Mouse (Mus musculus): ENCODE measurements at regions not wholly inside any gene's neighbourhood (a gene's known extent, or its start where the extent isn't known, plus 50 kb on each side); places are given as distances from the start of the nearest gene placed in this dataset.

DNA sequence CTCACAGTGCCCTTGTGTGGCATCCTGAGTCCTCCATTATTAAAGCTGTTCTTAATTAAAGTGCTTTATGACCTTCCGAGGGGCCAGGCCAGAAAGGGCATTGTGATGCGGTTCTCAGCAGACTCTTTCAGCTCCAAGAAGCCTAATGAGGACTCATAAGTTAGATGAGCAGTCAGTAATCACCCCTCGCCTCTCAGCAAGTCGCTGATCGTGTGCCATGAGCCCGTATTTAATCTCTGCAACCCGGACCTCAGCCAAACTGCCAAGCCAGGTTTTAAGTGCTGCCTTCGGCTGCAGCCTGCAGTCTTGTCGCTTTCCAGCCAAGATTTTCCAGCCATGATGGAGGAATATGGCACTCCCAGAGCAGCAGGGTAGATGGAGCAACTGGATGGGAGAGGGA lies 56.1 kb upstream of the Rbfox1 start:
- DNase-seq (ENCODE audit: low spot score in 2 of 2): no peak

- no peak for DNase-seq (ENCODE audit: low spot score in 2 of 2)
Measured at GRCm38 (mm10) chr16:5823316-5823715, 61.8 kb upstream of the Rbfox1 start.

DNA sequence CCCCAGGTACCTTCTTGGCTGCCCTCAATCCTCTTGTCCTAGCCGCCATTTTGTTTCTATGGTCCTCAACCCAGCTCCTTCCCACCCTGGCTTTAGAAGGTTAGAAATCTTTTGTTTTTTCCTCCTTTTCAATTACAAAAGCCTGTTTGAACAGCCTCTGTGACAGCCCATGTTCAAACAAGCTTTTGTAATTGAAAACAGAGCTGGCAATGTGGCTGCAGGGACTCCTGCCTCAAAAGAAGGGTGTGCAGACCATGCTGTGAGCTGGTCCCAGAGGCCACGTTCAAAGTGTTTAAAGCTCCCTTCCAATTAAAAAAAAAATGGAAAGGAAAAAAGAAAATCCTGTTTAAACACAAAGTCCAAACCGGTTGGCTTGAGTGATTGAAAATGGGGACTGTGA lies 68.0 kb upstream of the Rbfox1 start:
- no peak for DNase-seq (ENCODE audit: low spot score in 2 of 2)

GRCm38 (mm10) chr16:5812245-5812820 lies 72.8 kb upstream of the Rbfox1 start:
- DNase-seq (ENCODE audit: low spot score in 2 of 2): no peak

DNA sequence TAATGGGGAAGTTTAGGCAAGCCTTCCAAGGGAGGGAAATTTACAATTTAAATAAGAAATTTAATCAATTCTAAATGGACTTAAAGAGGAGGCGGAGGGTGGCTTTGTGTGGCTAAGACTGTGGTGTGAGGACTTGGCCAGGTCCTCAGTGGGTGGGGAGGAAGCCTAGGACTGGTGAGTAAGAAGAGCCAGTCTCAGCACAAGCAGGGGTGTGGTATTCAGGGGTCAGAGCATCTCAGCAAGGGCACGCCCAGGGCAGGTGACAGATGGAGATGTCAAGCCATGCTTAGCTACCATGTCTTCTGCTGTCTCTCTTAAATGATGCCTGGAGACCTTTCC lies 73.5 kb upstream of the Rbfox1 start:
- no peak for DNase-seq (ENCODE audit: low spot score in 2 of 2)

DNA sequence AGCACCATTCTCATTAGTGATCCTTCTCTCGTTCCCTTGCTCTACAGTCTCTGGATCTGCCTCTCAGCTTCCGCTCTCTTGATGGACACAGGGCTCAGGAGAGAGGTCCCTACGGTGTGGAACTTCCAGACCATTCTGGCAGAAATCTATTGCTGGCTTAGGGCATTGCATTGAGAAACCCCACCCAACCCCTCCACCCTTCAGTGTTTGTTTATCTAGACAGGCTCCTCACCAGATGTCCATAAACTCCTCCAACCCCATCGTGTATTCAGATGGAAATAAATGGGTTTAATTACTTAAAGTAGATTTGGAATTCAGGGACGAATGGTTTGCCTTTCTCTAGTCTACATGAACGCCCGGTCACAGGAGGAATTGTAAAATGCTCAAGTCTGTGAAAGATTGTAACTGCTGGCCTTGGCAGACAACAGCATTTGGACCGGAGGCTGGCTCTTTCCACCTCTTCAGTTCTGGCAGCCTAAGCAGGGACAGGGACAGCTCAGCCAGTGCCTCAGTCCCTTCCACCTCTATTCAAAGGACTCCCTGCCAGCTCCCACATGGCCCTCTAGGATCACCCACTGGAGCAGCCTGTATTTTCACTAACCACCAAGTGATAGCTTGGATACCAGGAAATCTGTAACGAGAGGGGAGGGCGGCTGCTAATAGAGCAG lies 74.0 kb upstream of the Rbfox1 start:
- DNase-seq (ENCODE audit: low spot score in 2 of 2): no peak

DNA sequence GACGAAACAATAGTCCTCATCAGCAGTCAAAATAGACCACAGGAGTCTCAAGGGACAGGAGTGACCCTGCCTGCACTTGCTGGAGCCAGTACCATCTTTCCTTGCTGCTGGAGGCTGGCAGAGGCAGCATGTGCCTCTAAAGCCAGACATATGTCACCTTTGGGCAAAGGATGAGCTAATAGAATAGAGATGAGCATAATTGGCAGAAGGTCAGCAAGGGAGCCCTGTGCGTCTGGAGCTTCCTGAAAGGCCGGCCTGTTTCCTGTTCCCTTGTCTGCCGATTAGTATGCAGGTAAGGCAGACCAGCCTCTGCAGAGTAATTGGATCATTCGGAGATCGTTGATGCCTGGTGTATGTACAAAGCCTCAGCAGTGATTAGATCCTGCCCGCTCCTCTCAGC lies 87.0 kb upstream of the Rbfox1 start:
- DNase-seq (ENCODE audit: low spot score in 2 of 2): no peak

GRCm38 (mm10) chr16:5792216-5792615 lies 92.9 kb upstream of the Rbfox1 start:
- DNase-seq (ENCODE audit: low spot score in 2 of 2): no peak

DNA sequence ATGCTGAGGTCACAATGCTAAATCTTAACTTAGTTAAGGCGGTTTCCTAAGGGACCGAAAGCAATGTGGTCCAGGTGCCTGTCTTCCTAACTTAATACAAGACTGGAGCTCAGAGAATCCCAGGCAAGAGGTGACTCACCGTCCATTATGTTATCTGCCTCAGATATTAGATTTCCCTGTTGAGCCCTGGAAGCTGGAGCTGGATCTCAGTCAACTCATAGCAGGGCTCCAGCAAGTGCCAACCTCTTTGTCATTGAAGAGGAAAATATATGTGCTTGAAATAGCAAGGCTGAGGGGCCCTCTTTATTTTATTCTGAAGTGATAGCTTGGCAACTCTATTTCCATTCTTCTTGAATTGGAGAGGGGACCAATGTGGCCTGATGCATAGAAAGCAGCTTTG lies 95.0 kb upstream of the Rbfox1 start:
- DNase-seq (ENCODE audit: low spot score in 2 of 2): no peak

DNA sequence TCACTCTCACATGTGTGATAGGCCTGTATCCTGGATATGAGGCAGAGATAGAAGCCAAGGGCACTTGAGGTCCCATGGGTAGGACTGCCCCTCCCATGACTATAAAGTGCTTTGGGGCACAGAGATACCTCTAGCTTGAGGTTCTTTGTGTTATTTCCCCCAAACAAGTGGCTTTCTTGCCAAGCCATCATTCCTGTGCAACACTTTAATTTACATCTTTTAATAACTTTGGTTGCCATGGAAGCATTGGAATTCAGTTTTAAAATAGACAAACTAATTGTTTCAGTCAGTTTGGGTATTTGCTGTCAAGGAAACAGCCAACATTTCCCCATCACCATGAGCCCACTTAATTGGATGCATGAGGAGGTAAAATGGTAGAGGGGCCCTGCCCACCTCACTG lies 97.9 kb upstream of the Rbfox1 start:
- no peak for DNase-seq (ENCODE audit: low spot score in 2 of 2)

DNA sequence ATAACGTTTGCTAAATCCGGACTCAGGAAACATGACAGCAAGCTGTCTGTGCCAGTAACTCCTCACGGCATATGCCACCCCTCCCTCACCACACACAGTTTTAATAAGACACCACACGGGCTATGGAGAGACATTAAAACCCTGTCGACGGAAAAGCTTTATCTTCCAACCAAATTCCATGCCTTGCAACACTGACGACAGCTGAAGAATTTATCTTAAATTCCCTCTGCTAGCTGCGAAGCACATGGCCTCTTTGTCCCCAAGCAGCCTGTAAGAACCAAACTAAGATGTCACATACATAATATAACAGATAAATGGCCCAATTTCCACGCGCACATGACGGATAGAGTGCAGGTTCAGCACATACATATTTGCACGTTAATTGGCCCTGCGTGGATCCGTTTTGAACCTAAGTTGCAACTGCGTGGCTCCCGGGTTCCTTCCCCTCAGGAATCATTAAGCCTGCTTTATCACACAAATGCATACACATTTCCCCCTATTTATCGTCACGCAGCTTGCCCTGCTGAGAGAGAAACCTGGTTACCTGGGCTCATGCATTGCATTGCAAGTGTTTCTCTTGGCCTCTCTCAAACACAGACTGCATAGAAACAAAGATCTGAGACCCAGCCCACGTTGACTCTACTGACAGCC lies 118.3 kb upstream of the Rbfox1 start:
- peak in 1 of 2 experiments; percentile 17 for DNase-seq (ENCODE audit: low spot score in 2 of 2)

DNA sequence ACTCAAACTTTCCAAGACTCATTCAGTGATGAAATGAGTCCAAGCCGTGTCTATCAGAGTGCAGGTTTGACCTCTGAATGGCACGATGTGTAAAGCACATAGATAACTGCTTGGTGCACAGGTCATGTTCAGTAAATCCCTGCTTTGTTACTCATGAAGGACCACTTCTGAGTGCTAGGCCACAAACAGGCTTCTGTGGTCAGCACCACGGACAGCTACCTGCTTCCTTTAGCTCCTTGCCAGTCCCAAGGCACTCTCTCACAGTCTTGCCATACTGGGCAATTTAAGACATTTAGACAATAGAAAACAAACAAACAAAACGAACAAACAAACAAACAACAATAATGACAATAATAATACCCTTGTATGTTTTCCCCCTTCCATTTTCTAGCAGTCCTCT lies 120.0 kb upstream of the Rbfox1 start:
- DNase-seq (ENCODE audit: low spot score in 2 of 2): no peak

GRCm38 (mm10) chr16:5760821-5761220 lies 124.3 kb upstream of the Rbfox1 start:
- no peak for DNase-seq (ENCODE audit: low spot score in 2 of 2)

DNA sequence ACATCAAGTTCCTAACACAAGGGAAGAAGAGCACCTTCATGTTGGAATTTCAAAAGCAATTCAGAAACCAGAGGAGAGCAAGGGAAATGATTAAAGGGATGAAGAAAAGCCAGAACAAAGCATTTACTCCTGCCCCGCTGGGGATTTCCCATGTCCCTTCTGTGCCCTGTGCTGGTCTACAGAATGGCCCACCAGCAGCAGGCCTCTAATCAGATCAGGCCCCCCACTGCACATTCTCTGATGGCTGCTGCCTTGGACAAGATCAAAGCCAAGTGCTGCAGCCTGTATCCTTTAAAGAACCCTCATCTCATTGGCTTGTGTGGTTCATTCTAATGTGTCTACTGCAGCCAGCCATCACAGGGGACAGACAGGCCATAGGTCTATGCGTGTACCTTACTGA lies 126.1 kb upstream of the Rbfox1 start:
- DNase-seq (ENCODE audit: low spot score in 2 of 2): no peak

- no peak for DNase-seq (ENCODE audit: low spot score in 2 of 2)
Measured at GRCm38 (mm10) chr16:5742716-5743507, 142.2 kb upstream of the Rbfox1 start.

GRCm38 (mm10) chr16:5740776-5741175 lies 144.4 kb upstream of the Rbfox1 start:
- peak in 1 of 2 experiments; percentile 25 for DNase-seq (ENCODE audit: low spot score in 2 of 2)

DNA sequence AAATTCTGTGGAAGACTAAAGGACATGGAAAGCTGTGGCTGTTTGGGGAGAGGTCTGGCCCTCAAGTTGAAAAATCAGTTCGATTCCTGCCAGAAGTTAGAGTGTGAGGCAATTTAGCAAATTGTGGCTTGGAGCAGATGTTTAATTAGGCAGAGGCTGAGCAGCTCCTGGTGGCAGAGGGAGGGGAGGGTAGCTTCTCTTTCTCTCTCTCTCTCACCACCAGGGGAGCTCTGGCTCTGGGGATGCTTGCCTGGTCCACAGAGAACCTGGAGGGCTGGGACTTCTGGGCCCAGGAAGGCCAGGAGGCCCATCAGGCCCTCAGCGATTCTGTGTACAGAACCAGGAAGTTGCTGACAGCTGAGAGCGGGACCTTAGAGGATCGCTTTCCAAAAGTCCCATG lies 151.5 kb upstream of the Rbfox1 start:
- DNase-seq (ENCODE audit: low spot score in 2 of 2): no peak

DNA sequence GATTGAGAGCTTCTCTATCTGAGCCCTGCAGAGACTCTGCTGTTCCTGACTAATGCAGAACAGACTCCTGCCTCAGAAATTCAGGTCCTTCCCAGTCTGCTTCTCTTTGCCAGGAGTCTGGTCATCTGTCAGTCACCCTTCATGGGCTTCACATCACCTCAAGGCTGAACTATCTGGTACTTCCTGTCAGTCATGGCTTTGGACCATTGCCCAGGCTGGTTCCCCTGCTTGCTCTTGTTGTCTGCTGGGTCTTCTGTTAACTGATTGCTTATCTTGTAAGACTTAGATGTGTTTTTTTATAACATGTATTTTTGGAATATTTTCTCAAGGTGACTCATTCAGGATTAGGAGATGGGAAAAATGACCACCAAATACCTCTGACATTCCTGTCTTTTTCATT lies 162.6 kb upstream of the Rbfox1 start:
- no peak for DNase-seq (ENCODE audit: low spot score in 2 of 2)

GRCm38 (mm10) chr16:5713476-5713875 lies 171.7 kb upstream of the Rbfox1 start:
- DNase-seq (ENCODE audit: low spot score in 2 of 2): no peak

GRCm38 (mm10) chr16:5709831-5710230 lies 175.3 kb upstream of the Rbfox1 start:
- DNase-seq (ENCODE audit: low spot score in 2 of 2): no peak

GRCm38 (mm10) chr16:5700731-5701255 lies 184.4 kb upstream of the Rbfox1 start:
- DNase-seq (ENCODE audit: low spot score in 2 of 2): no peak

GRCm38 (mm10) chr16:5688322-5688721 lies 196.8 kb upstream of the Rbfox1 start:
- no peak for DNase-seq (ENCODE audit: low spot score in 2 of 2)
